Mouse (Mus musculus) naive thymus-derived CD4-positive, alpha-beta T cell, adult 5 months (primary cell): ENCODE data around the gene Olfr1309. TPM values are rescaled to one million over a fixed set of nuclear protein-coding genes. Genes with fewer than 3 reads are reported as not detected.

Source experiments
- polyA plus RNA-seq: library from polyadenylated mRNA; unstranded; fragments of 100-300 nt; shearing (Covaris generic); gene quantifications from one replicate; pipeline ENCODE4 v1.2.1, GENCODE M21; 2017

Olfr1309 gene
- polyA plus RNA-seq, result not detected

GRCm38 (mm10) chr2:111990181-111990580 is at the start of gene Olfr1309:
Olfr1309 (minus strand) TSS chr2:111990281.

GRCm38 (mm10) chr2:112024312-112024711 is 34.2 kb upstream of the Olfr1309 start, which contains the start of gene Olfr1311:
Olfr1311 (minus strand) TSS chr2:112024412.

GRCm38 (mm10) chr2:112012608-112013007 is 22.5 kb upstream of the Olfr1309 start, which contains the start of gene Olfr1310:
Olfr1310 (minus strand) TSS chr2:112012708.

GRCm38 (mm10) chr2:111964844-111965243 is 25.2 kb downstream of the Olfr1309 start, which contains the start of gene Olfr1308:
Olfr1308 (minus strand) TSS chr2:111964944.

GRCm38 (mm10) chr2:111949340-111949739 is 40.7 kb downstream of the Olfr1309 start, which contains the start of gene Olfr1307:
Olfr1307 (minus strand) TSS chr2:111949440.

Other genes with a start within 250 kb of the Olfr1309 start
- gene Olfr1301, start 239.3 kb downstream of the Olfr1309 start, polyA plus RNA-seq, result 0.10 TPM
- not detected for gene Olfr1302, start 212.9 kb downstream of the Olfr1309 start, polyA plus RNA-seq
- not detected for gene Olfr1303, start 169.9 kb downstream of the Olfr1309 start, polyA plus RNA-seq
- gene Olfr1305, start 113.1 kb downstream of the Olfr1309 start, polyA plus RNA-seq, result not detected
- not detected for gene Olfr1306, start 74.0 kb downstream of the Olfr1309 start, polyA plus RNA-seq
- 0.05 TPM for gene Olfr1307, start 40.8 kb downstream of the Olfr1309 start, polyA plus RNA-seq
- gene Olfr1308, start 25.3 kb downstream of the Olfr1309 start, polyA plus RNA-seq, result not detected
- gene Olfr1310, start 22.4 kb upstream of the Olfr1309 start, polyA plus RNA-seq, result not detected
- gene Olfr1311, start 34.1 kb upstream of the Olfr1309 start, polyA plus RNA-seq, result not detected
- 0.11 TPM for gene Olfr1312, start 60.0 kb upstream of the Olfr1309 start, polyA plus RNA-seq
- not detected for gene Olfr1313, start 87.6 kb upstream of the Olfr1309 start, polyA plus RNA-seq
- gene Olfr1314, start 106.5 kb upstream of the Olfr1309 start, polyA plus RNA-seq, result not detected
- gene Olfr1315-ps1, start 125.2 kb upstream of the Olfr1309 start, polyA plus RNA-seq, result not detected
- not detected for gene Olfr1316, start 144.7 kb upstream of the Olfr1309 start, polyA plus RNA-seq
- gene Olfr1317, start 150.0 kb upstream of the Olfr1309 start, polyA plus RNA-seq, result not detected
- not detected for gene Olfr1318, start 163.9 kb upstream of the Olfr1309 start, polyA plus RNA-seq
- 86.2 TPM for gene Lpcat4, start 249.2 kb upstream of the Olfr1309 start, polyA plus RNA-seq